Mouse (Mus musculus) MEL (cell line): ENCODE measurements at regions not wholly inside any gene's neighbourhood (a gene's known extent, or its start where the extent isn't known, plus 50 kb on each side); places are given as distances from the start of the nearest gene placed in this dataset.

ENCODE experiments used
- DNase-seq: peaks from one replicate; pipeline ENCODE4 v3.0.0; 2011; ENCODE audit warnings: low read depth, low spot score
- H3K27ac ChIP-seq: 2 replicates; pipeline ENCODE4 v1.5.1; 2012; ENCODE audit warnings: low read depth, mild to moderate bottlenecking, control low read depth, low read length, moderate library complexity; ENCODE audit not compliant: control insufficient read depth
- H3K27me3 ChIP-seq, 2 experiments: fragments of 150-350 bp in 1 of 2; sonication (generic) in 1 of 2; 2 replicates each; pipeline ENCODE4 v1.6.1; 2012; ENCODE audit warnings: low read length in 2 of 2, mild to moderate bottlenecking in 2 of 2, improper control_type of control experiment in 1 of 2, moderate library complexity in 1 of 2; ENCODE audit not compliant: insufficient read depth in 2 of 2, control insufficient read depth in 1 of 2
- H3K36me3 ChIP-seq, 2 experiments: 2 replicates each; pipeline ENCODE4 v1.6.1; 2012 to 2014; ENCODE audit warnings: low read length in 2 of 2, improper control_type of control experiment in 1 of 2, inconsistent platforms in 1 of 2, mild to moderate bottlenecking in 1 of 2; ENCODE audit not compliant: insufficient read depth in 2 of 2, control insufficient read depth in 1 of 2
- H3K4me1 ChIP-seq, 2 experiments: fragments of 150-350 bp in 1 of 2; sonication (generic) in 1 of 2; 2 replicates each; pipeline ENCODE4 v1.6.1; 2012; ENCODE audit warnings: low read length in 2 of 2, improper control_type of control experiment in 1 of 2, mild to moderate bottlenecking in 1 of 2; ENCODE audit not compliant: insufficient read depth in 2 of 2, control insufficient read depth in 1 of 2
- H3K4me3 ChIP-seq, 2 experiments: fragments of 150-350 bp in 1 of 2; sonication (generic) in 1 of 2; 2 replicates each; pipeline ENCODE4 v1.5.1; 2012; ENCODE audit warnings: low read depth in 2 of 2, low read length in 2 of 2, mild to moderate bottlenecking in 2 of 2, moderate library complexity in 2 of 2, control low read depth in 1 of 2, improper control_type of control experiment in 1 of 2; ENCODE audit not compliant: control insufficient read depth in 1 of 2, insufficient read depth in 1 of 2
- H3K79me2 ChIP-seq: 2 replicates; pipeline ENCODE4 v1.6.1; 2012; ENCODE audit warnings: mild to moderate bottlenecking, low read length, moderate library complexity; ENCODE audit not compliant: control insufficient read depth, poor library complexity, insufficient read depth
- H3K9ac ChIP-seq: 2 replicates; pipeline ENCODE4 v1.6.1; 2012; ENCODE audit warnings: low read depth, mild to moderate bottlenecking, control low read depth, low read length, moderate library complexity; ENCODE audit not compliant: control insufficient read depth, poor library complexity, severe bottlenecking
- H3K9me3 ChIP-seq: fragments of 150-350 bp; sonication (generic); replicated peaks from 2 replicates; pipeline ENCODE4 v1.6.1; 2012; ENCODE audit warnings: mild to moderate bottlenecking, low read length, improper control_type of control experiment, moderate library complexity; ENCODE audit not compliant: insufficient read depth
- CHD1 ChIP-seq: IDR thresholded peaks from 2 replicates; pipeline ENCODE4 v1.6.1; 2012; ENCODE audit warnings: low read depth, mild to moderate bottlenecking, inconsistent platforms, low read length, improper control_type of control experiment
- CHD2 ChIP-seq: IDR thresholded peaks from 2 replicates; pipeline ENCODE4 v1.6.1; 2011; ENCODE audit warnings: low read length, improper control_type of control experiment
- E2F4 ChIP-seq: IDR thresholded peaks from 2 replicates; pipeline ENCODE4 v1.6.1; 2011; ENCODE audit warnings: low read depth, low read length, improper control_type of control experiment, borderline replicate concordance
- EP300 ChIP-seq, 2 experiments: IDR thresholded peaks; 2 replicates each; pipeline ENCODE4 v1.6.1; 2011; ENCODE audit warnings: improper control_type of control experiment in 2 of 2, low read length in 2 of 2, low read depth in 1 of 2, mild to moderate bottlenecking in 1 of 2
- GABPA ChIP-seq: IDR thresholded peaks from 2 replicates; pipeline ENCODE4 v1.6.1; 2012; ENCODE audit warnings: low read depth, mild to moderate bottlenecking, inconsistent platforms, low read length, improper control_type of control experiment, moderate library complexity
- GATA1 ChIP-seq: IDR thresholded peaks from 2 replicates; pipeline ENCODE4 v1.6.1; 2011; ENCODE audit warnings: low read depth, low read length, improper control_type of control experiment
- HCFC1 ChIP-seq: IDR thresholded peaks from 2 replicates; pipeline ENCODE4 v1.6.1; 2012; ENCODE audit warnings: low read depth, mild to moderate bottlenecking, inconsistent platforms, low read length, improper control_type of control experiment, moderate library complexity
- JUND ChIP-seq: IDR thresholded peaks from 2 replicates; pipeline ENCODE4 v1.6.1; 2011; ENCODE audit warnings: low read depth, mild to moderate bottlenecking, improper control_type of control experiment, low read length
- KAT2A ChIP-seq: conservative IDR thresholded peaks from 2 replicates; pipeline ENCODE4 v1.6.1; 2012; ENCODE audit warnings: low read depth, low read length, improper control_type of control experiment, inconsistent platforms
- MAX ChIP-seq: IDR thresholded peaks from 2 replicates; pipeline ENCODE4 v1.6.1; 2011; ENCODE audit warnings: low read length, improper control_type of control experiment
- MEF2A ChIP-seq: IDR thresholded peaks from 2 replicates; pipeline ENCODE4 v1.6.1; 2014; ENCODE audit warnings: low read depth, mild to moderate bottlenecking, inconsistent platforms, low read length, improper control_type of control experiment; ENCODE audit not compliant: poor library complexity, insufficient replicate concordance, severe bottlenecking; ENCODE audit errors: extremely low read depth
- MXI1 ChIP-seq: IDR thresholded peaks from 2 replicates; pipeline ENCODE4 v1.6.1; 2011; ENCODE audit warnings: mild to moderate bottlenecking, low read depth, low read length, improper control_type of control experiment
- MYC ChIP-seq: IDR thresholded peaks from 2 replicates; pipeline ENCODE4 v1.6.1; 2011; ENCODE audit warnings: low read depth, mild to moderate bottlenecking, low read length, improper control_type of control experiment, moderate library complexity
- POLR2A ChIP-seq, 2 experiments: IDR thresholded peaks; 2 replicates each; pipeline ENCODE4 v1.6.1; 2011 to 2012; ENCODE audit warnings: low read length in 2 of 2, mild to moderate bottlenecking in 2 of 2, control low read depth in 1 of 2, improper control_type of control experiment in 1 of 2, low read depth in 1 of 2, moderate library complexity in 1 of 2; ENCODE audit not compliant: control insufficient read depth in 1 of 2, insufficient read depth in 1 of 2, poor library complexity in 1 of 2
- POLR2AphosphoS2 ChIP-seq: IDR thresholded peaks from 2 replicates; pipeline ENCODE4 v1.6.1; 2011; ENCODE audit warnings: low read length, improper control_type of control experiment
- RAD21 ChIP-seq: IDR thresholded peaks from 2 replicates; pipeline ENCODE4 v1.6.1; 2011; ENCODE audit warnings: mild to moderate bottlenecking, low read depth, low read length, improper control_type of control experiment
- SIN3A ChIP-seq: IDR thresholded peaks from 2 replicates; pipeline ENCODE4 v1.6.1; 2012; ENCODE audit warnings: low read length, improper control_type of control experiment, inconsistent platforms
- SMC3 ChIP-seq: IDR thresholded peaks from 2 replicates; pipeline ENCODE4 v1.6.1; 2011; ENCODE audit warnings: low read depth, low read length, improper control_type of control experiment
- TAL1 ChIP-seq: IDR thresholded peaks from 2 replicates; pipeline ENCODE4 v1.6.1; 2012; ENCODE audit warnings: mild to moderate bottlenecking, inconsistent platforms, low read length, moderate library complexity, mixed read lengths
- TCF12 ChIP-seq: IDR thresholded peaks from 2 replicates; pipeline ENCODE4 v1.6.1; 2014; ENCODE audit warnings: low read depth, mild to moderate bottlenecking, inconsistent platforms, low read length, improper control_type of control experiment, moderate library complexity
- UBTF ChIP-seq: IDR thresholded peaks from 2 replicates; pipeline ENCODE4 v1.6.1; 2012; ENCODE audit warnings: low read depth, mild to moderate bottlenecking, inconsistent platforms, low read length, improper control_type of control experiment, moderate library complexity, borderline replicate concordance; ENCODE audit not compliant: insufficient read depth
- USF1 ChIP-seq: IDR thresholded peaks from 2 replicates; pipeline ENCODE4 v1.6.1; 2014; ENCODE audit warnings: low read depth, mild to moderate bottlenecking, inconsistent platforms, low read length, improper control_type of control experiment, moderate library complexity
- ZMIZ1 ChIP-seq: IDR thresholded peaks from 2 replicates; pipeline ENCODE4 v1.6.1; 2012; ENCODE audit warnings: low read depth, mild to moderate bottlenecking, inconsistent platforms, low read length, improper control_type of control experiment, moderate library complexity
- ZNF384 ChIP-seq: IDR thresholded peaks from 2 replicates; pipeline ENCODE4 v1.6.1; 2012; ENCODE audit warnings: low read depth, mild to moderate bottlenecking, inconsistent platforms, low read length, improper control_type of control experiment

DNA sequence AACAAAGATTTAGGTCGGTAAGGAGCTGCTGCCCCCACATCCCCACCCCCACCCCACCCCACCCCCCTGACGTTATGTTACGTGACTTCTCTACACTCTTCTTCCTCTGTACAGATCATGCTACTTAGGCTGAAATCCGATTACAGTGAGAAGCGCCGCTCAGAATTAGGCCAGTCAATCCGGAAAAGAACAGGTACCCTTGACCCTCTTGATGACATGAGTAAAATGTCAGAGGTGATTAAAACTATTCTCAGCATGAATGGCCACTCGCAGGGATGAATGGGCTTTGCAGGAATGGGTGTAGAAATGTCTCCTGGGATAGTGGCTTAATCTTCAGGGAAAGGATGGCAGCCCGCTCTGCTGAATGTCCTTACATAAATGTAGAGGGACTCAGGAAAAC, 63.0 kb upstream of the Hk2 start:
- Histone ChIP-seq H3K4me1 (no peaks in the 10 kb centered on the region), H3K79me2 (no peaks in the 10 kb centered on the region), H3K9ac (no peak overlapping the region), H3K4me3 (no peak overlapping the region), H3K27me3 (no peaks in the 10 kb centered on the region), H3K9me3 (no peaks in the 10 kb centered on the region), H3K36me3 (no peaks in the 10 kb centered on the region), H3K27ac (no peak overlapping the region)
- TF ChIP-seq USF1 (no peak), MXI1 (no peak), POLR2A (IDR thresholded peaks at IDR 0.05; ENCODE audit: control insufficient read depth in 1 of 2, insufficient read depth in 1 of 2, low read depth in 1 of 2, low read length in 2 of 2, poor library complexity in 1 of 2) (no peak), E2F4 (no peak), GATA1 (no peak), CHD1 (no peak), JUND (no peak), UBTF (no peak), EP300 (IDR thresholded peaks at IDR 0.05; ENCODE audit: low read depth in 1 of 2, low read length in 2 of 2) (no peak), TCF12 (no peak), CHD2 (no peak), MEF2A (no peak), ZNF384 (no peak)
- DNase-seq, result no peak

DNA sequence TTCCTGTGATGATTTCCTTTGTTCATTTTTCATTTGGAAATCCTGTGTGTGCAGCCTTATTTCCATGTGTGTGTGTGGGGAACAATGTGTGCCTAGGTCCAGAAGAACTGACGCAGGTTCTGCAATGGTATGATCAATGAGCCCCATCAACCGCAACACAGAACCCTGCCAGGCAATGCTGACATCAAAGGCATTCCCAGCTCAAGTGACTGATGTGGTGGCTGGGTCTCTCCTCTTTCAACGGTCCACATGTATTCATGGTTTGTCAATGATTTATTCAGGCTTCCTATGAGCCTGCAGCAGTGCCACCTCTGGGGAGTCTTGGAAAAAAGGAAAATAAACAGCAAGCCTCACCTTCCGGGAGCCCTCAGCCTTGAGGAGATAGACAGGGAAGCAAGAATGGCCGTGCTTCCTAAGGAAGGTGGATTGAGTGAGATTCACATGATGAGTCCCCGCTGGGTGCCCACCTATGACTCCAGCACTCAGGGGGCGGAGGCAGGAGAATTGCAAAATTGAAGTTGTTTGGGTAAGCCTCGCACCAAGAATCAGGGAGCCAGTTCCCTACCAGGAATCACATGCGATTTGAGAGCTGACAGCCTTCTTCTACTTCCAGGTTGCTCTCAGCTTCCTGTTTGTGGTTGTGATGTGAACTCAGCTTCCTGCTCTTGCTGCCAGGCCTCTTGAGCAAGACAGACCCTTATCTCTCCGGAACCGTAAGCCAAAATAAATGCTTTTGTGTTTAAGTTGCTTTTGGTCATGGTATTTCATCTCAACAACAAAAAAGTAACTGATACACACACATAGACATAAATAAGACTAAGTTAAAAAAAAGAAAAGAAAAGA, 61.2 kb upstream of the Hk2 start:
- no peaks in the 10 kb centered on the region for H3K27me3 ChIP-seq
- H3K79me2 ChIP-seq, result no peaks in the 10 kb centered on the region
- H3K27ac ChIP-seq, result no peak overlapping the region
- TF ChIP-seq HCFC1, result peak; percentile 50; the same call in 1 of the 2 replicates
- no peak for TF ChIP-seq SMC3
- peak; percentile 67 for TF ChIP-seq GATA1
- TF ChIP-seq MXI1, result no peak
- no peak for TF ChIP-seq MYC
- no peak for TF ChIP-seq GABPA
- no peak for TF ChIP-seq UBTF
- no peak for TF ChIP-seq EP300 (IDR thresholded peaks at IDR 0.05; ENCODE audit: low read depth in 1 of 2, low read length in 2 of 2)
- TF ChIP-seq SIN3A, result no peak
- TF ChIP-seq POLR2AphosphoS2, result no peak
- no peak for TF ChIP-seq TAL1
- TF ChIP-seq MAX, result peak; percentile 32; the same call in 1 of the 2 replicates
- no peak for TF ChIP-seq CHD1
- no peak for TF ChIP-seq ZMIZ1
- no peak for TF ChIP-seq RAD21
- TF ChIP-seq E2F4, result no peak
- no peak for TF ChIP-seq KAT2A
- H3K4me1 ChIP-seq, result peaks cover 3% of the 10 kb centered on the region in 2 experiments; a peak in 1 of 4 replicates
- H3K9me3 ChIP-seq, result no peaks in the 10 kb centered on the region
- H3K36me3 ChIP-seq, result no peaks in the 10 kb centered on the region; a peak in 1 of 4 replicates
- peak; percentile 66 for DNase-seq
- no peak overlapping the region for H3K4me3 ChIP-seq
- H3K9ac ChIP-seq, result no peak overlapping the region
